Mouse (Mus musculus) right cerebral cortex, postnatal 36 days (tissue): ENCODE measurements around the gene Yap1.
A peak's percentile ranks its signal among the peaks of the same experiment; 100 is the strongest.

Source experiments
- DNase-seq, 2 experiments: peaks; one replicate each; pipeline ENCODE4 v3.0.0; 2022; ENCODE audit warnings: low spot score in 2 of 2, mixed read lengths in 1 of 2

Yap1 gene

GRCm38 (mm10) chr9:7977587-7977986, 26.8 kb downstream of the Yap1 start:
- no peak for DNase-seq

- DNase-seq, result no peak
Measured at GRCm38 (mm10) chr9:7971993-7972392, 32.4 kb downstream of the Yap1 start.

GRCm38 (mm10) chr9:7967980-7968379, 36.4 kb downstream of the Yap1 start:
- no peak for DNase-seq

GRCm38 (mm10) chr9:7965590-7965989, 38.8 kb downstream of the Yap1 start:
- DNase-seq, result no peak

- no peak for DNase-seq
Measured at GRCm38 (mm10) chr9:7963867-7964266, 40.5 kb downstream of the Yap1 start.

- DNase-seq, result no peak
Measured at GRCm38 (mm10) chr9:7962915-7963314, 41.5 kb downstream of the Yap1 start.

GRCm38 (mm10) chr9:7961366-7962160, 42.8 kb downstream of the Yap1 start:
- no peak for DNase-seq

- peak; percentile 38 to 39 for DNase-seq
Measured at GRCm38 (mm10) chr9:7960382-7960781, 44.0 kb downstream of the Yap1 start.

- DNase-seq, result no peak
Measured at GRCm38 (mm10) chr9:7959301-7959700, 45.1 kb downstream of the Yap1 start.

GRCm38 (mm10) chr9:7958025-7958593, 46.3 kb downstream of the Yap1 start:
- DNase-seq, result no peak

- DNase-seq, result no peak
Measured at GRCm38 (mm10) chr9:7957407-7957806, 47.0 kb downstream of the Yap1 start.

GRCm38 (mm10) chr9:7956400-7956799, 48.0 kb downstream of the Yap1 start:
- no peak for DNase-seq

- no peak for DNase-seq
Measured at GRCm38 (mm10) chr9:7952886-7953285, 51.5 kb downstream of the Yap1 start.

GRCm38 (mm10) chr9:7950211-7950644, 54.2 kb downstream of the Yap1 start:
- DNase-seq, result peak; percentile 68 to 70

- no peak for DNase-seq
Measured at GRCm38 (mm10) chr9:7947946-7948345, 56.5 kb downstream of the Yap1 start.

- DNase-seq, result no peak
Measured at GRCm38 (mm10) chr9:7943796-7944462, 60.5 kb downstream of the Yap1 start.

GRCm38 (mm10) chr9:7942701-7943100, 61.7 kb downstream of the Yap1 start:
- no peak for DNase-seq

GRCm38 (mm10) chr9:7940075-7940474, 64.3 kb downstream of the Yap1 start:
- DNase-seq, result no peak

GRCm38 (mm10) chr9:7934419-7934818, 70.0 kb downstream of the Yap1 start:
- DNase-seq, result peak in 1 of 2 experiments; percentile 33

- no peak for DNase-seq
Measured at GRCm38 (mm10) chr9:7929552-7929951, 74.8 kb downstream of the Yap1 start.

- DNase-seq, result no peak
Measured at GRCm38 (mm10) chr9:7928866-7929265, 75.5 kb downstream of the Yap1 start.

- DNase-seq, result no peak
Measured at GRCm38 (mm10) chr9:7928207-7928793, 76.1 kb downstream of the Yap1 start.
